Mouse (Mus musculus): ENCODE measurements around the gene Nup37.
A peak's percentile ranks its signal among the peaks of the same experiment; 100 is the strongest.

Gene Nup37

GRCm38 (mm10) chr10:88146707-88147477 is at the start of gene Nup37, which contains the start of gene Parpbp:
Gene Nup37 (plus strand): TSS chr10:88146992.
Gene Parpbp (minus strand): TSS chr10:88146941.
- peak; percentile 93 for ATAC-seq (ENCODE audit: insufficient number of reproducible peaks, low FRiP score, low TSS enrichment)

- no peak for ATAC-seq (ENCODE audit: insufficient number of reproducible peaks, low FRiP score, low TSS enrichment)
Measured at GRCm38 (mm10) chr10:88106169-88106568, 40.6 kb upstream of the Nup37 start.

- ATAC-seq (ENCODE audit: insufficient number of reproducible peaks, low FRiP score, low TSS enrichment), result no peak
Measured at GRCm38 (mm10) chr10:88113290-88113689, 33.5 kb upstream of the Nup37 start.

GRCm38 (mm10) chr10:88119721-88120120 is 27.1 kb upstream of the Nup37 start:
- no peak for ATAC-seq (ENCODE audit: insufficient number of reproducible peaks, low FRiP score, low TSS enrichment)

- no peak for ATAC-seq (ENCODE audit: insufficient number of reproducible peaks, low FRiP score, low TSS enrichment)
Measured at GRCm38 (mm10) chr10:88135630-88136029, 11.2 kb upstream of the Nup37 start.

GRCm38 (mm10) chr10:88146187-88146586 is 605 bp upstream of the Nup37 start:
- ATAC-seq (ENCODE audit: insufficient number of reproducible peaks, low FRiP score, low TSS enrichment), result 0 out of 2 replicates have a peak, but pooled peaks have one; percentile 3

GRCm38 (mm10) chr10:88150381-88150780 is 3.6 kb downstream of the Nup37 start:
- no peak for ATAC-seq (ENCODE audit: insufficient number of reproducible peaks, low FRiP score, low TSS enrichment)

- ATAC-seq (ENCODE audit: insufficient number of reproducible peaks, low FRiP score, low TSS enrichment), result no peak
Measured at GRCm38 (mm10) chr10:88151658-88152057, 4.9 kb downstream of the Nup37 start.

- ATAC-seq (ENCODE audit: insufficient number of reproducible peaks, low FRiP score, low TSS enrichment), result no peak
Measured at GRCm38 (mm10) chr10:88162096-88162495, 15.3 kb downstream of the Nup37 start.

- ATAC-seq (ENCODE audit: insufficient number of reproducible peaks, low FRiP score, low TSS enrichment), result no peak
Measured at GRCm38 (mm10) chr10:88162676-88163075, 15.9 kb downstream of the Nup37 start.

- no peak for ATAC-seq (ENCODE audit: insufficient number of reproducible peaks, low FRiP score, low TSS enrichment)
Measured at GRCm38 (mm10) chr10:88166158-88166557, 19.4 kb downstream of the Nup37 start.

GRCm38 (mm10) chr10:88167438-88168077 is 20.8 kb downstream of the Nup37 start:
- ATAC-seq (ENCODE audit: insufficient number of reproducible peaks, low FRiP score, low TSS enrichment), result no peak

- ATAC-seq (ENCODE audit: insufficient number of reproducible peaks, low FRiP score, low TSS enrichment), result no peak
Measured at GRCm38 (mm10) chr10:88200541-88200940, 53.7 kb downstream of the Nup37 start.

- ATAC-seq (ENCODE audit: insufficient number of reproducible peaks, low FRiP score, low TSS enrichment), result peak; percentile 98
Measured at GRCm38 (mm10) chr10:88200951-88201638, 54.3 kb downstream of the Nup37 start, which contains the start of gene Washc3. Gene Washc3 (plus strand): TSS chr10:88201093.

- no peak for ATAC-seq (ENCODE audit: insufficient number of reproducible peaks, low FRiP score, low TSS enrichment)
Measured at GRCm38 (mm10) chr10:88201650-88202049, 54.9 kb downstream of the Nup37 start.

GRCm38 (mm10) chr10:88202581-88202980 is 55.8 kb downstream of the Nup37 start:
- ATAC-seq (ENCODE audit: insufficient number of reproducible peaks, low FRiP score, low TSS enrichment), result no peak

GRCm38 (mm10) chr10:88203236-88203635 is 56.4 kb downstream of the Nup37 start:
- ATAC-seq (ENCODE audit: insufficient number of reproducible peaks, low FRiP score, low TSS enrichment), result no peak

GRCm38 (mm10) chr10:88212644-88213043 is 65.9 kb downstream of the Nup37 start:
- no peak for ATAC-seq (ENCODE audit: insufficient number of reproducible peaks, low FRiP score, low TSS enrichment)

- ATAC-seq (ENCODE audit: insufficient number of reproducible peaks, low FRiP score, low TSS enrichment), result no peak
Measured at GRCm38 (mm10) chr10:88214800-88215514, 68.2 kb downstream of the Nup37 start.

GRCm38 (mm10) chr10:88218161-88218560 is 71.4 kb downstream of the Nup37 start:
- ATAC-seq (ENCODE audit: insufficient number of reproducible peaks, low FRiP score, low TSS enrichment), result no peak

Measured in cerebellum, adult (tissue).